Mouse (Mus musculus) neural tube, embryonic 14.5 days (tissue): ENCODE measurements around the gene Abhd12b. TPM values are rescaled to one million over a fixed set of nuclear protein-coding genes. Genes with fewer than 3 reads are reported as not detected.

ENCODE experiments used
- ATAC-seq: fragments of 200-750 bp; cut with Nextera tagmentation; 2 replicates; pipeline ENCODE4 v1.8.0; 2017; ENCODE audit warnings: low read depth, mild to moderate bottlenecking, moderate TSS enrichment, moderate library complexity
- H3K27ac ChIP-seq: fragments of 300-500 bp; sonication (generic); 2 replicates; pipeline ENCODE4 v1.5.1; 2014; ENCODE audit warnings: low read depth, mild to moderate bottlenecking, control low read depth, low read length, moderate library complexity, mixed read lengths
- H3K27me3 ChIP-seq: fragments of 300-500 bp; sonication (generic); 2 replicates; pipeline ENCODE4 v1.6.1; 2014; ENCODE audit warnings: low read length; ENCODE audit not compliant: control insufficient read depth, insufficient read depth
- H3K36me3 ChIP-seq: fragments of 300-500 bp; sonication (generic); 2 replicates; pipeline ENCODE4 v1.6.1; 2014; ENCODE audit warnings: low read length, mixed read lengths; ENCODE audit not compliant: control insufficient read depth, insufficient read depth
- H3K4me1 ChIP-seq: fragments of 300-500 bp; sonication (generic); 2 replicates; pipeline ENCODE4 v1.6.1; 2014; ENCODE audit warnings: low read length; ENCODE audit not compliant: control insufficient read depth, insufficient read depth
- H3K4me2 ChIP-seq: fragments of 300-500 bp; sonication (generic); 2 replicates; pipeline ENCODE4 v1.6.1; 2014; ENCODE audit warnings: mild to moderate bottlenecking, low read depth, low read length, control low read depth
- H3K4me3 ChIP-seq: fragments of 300-500 bp; sonication (generic); 2 replicates; pipeline ENCODE4 v1.5.1; 2014; ENCODE audit warnings: low read depth, low read length, control low read depth, mixed read lengths
- H3K9ac ChIP-seq: fragments of 300-500 bp; sonication (generic); replicated peaks from 2 replicates; pipeline ENCODE4 v1.6.1; 2014; ENCODE audit warnings: low read depth, mild to moderate bottlenecking, control low read depth, low read length, mixed read lengths
- H3K9me3 ChIP-seq: fragments of 300-500 bp; sonication (generic); 2 replicates; pipeline ENCODE4 v1.6.1; 2016; ENCODE audit warnings: low read length; ENCODE audit not compliant: control insufficient read depth
- WGBS: fragments of 180-500 bp; shearing (Covaris S2); extraction: QIAGEN DNeasy Blood & Tissue Kit; methylation state at CpG from one replicate; pipeline ENCODE4 v1.1.7; 2014; 5-methylcytosine and 5-hydroxymethylcytosine counted together
- polyA plus RNA-seq: library from polyadenylated mRNA; unstranded; fragments of >200 nt; fragmentation: Nextera tagmentation; extraction: Ambion mirVana; gene quantifications from 2 replicates; pipeline ENCODE4 v1.2.1, GENCODE M21; 2014

Abhd12b gene
- 0.18 and 0.20 TPM in 2 replicates for polyA plus RNA-seq

DNA sequence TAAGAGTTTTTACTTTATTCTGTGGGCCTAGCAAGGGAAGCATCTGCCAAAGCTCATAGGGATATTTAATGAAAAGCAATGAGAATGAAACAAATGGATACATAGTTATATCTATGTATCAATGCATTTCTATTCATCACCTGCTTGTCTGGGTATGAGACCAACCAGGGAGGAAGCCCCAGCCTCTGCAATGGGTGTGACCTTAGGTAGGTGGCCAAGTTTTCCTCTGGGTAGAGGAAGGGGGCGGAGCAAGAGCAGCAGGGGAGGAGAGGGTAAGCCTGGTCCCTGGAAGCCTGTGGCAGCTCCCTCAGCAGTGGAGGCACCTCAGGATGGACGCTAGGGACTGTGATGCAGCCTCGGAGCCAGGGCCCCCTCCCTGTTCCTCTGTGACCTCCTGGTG lies at the start of gene Abhd12b:
Abhd12b (plus strand) TSS at position 301 of the 400 bp plus-strand sequence.
- 64% methylated on average over 3 of the region's 3 CpGs for WGBS

GRCm38 (mm10) chr12:70104199-70104598 lies 49.7 kb upstream of the Abhd12b start:
- H3K4me1 ChIP-seq: peaks cover 29% of the 10 kb centered on the region
- no peak overlapping the region for H3K9ac ChIP-seq

More for the DNA sequence above, at the start of gene Abhd12b:
- H3K4me2 ChIP-seq: no peak within 1 kb of the TSS
- H3K36me3 ChIP-seq: no peaks in the 10 kb centered on the region
- no peak within 1 kb of the TSS for H3K4me3 ChIP-seq
- no peak within 1 kb of the TSS for H3K27ac ChIP-seq
- no peak within 1 kb of the TSS for H3K9ac ChIP-seq
- H3K27me3 ChIP-seq: no peaks in the 10 kb centered on the region
- H3K4me1 ChIP-seq: peaks cover 2% of the 10 kb centered on the region; the same call in 1 of the 2 replicates
- no peaks in the 10 kb centered on the region for H3K9me3 ChIP-seq
- ATAC-seq: no peak

GRCm38 (mm10) chr12:70104776-70105420 lies 49.0 kb upstream of the Abhd12b start:
- Histone ChIP-seq H3K9me3 (no peaks in the 10 kb centered on the region), H3K4me1 (peaks cover 31% of the 10 kb centered on the region), H3K36me3 (no peaks in the 10 kb centered on the region), H3K4me3 (no peak overlapping the region), H3K27me3 (no peaks in the 10 kb centered on the region), H3K9ac (no peak overlapping the region), H3K4me2 (no peak overlapping the region), H3K27ac (no peak overlapping the region)
- no peak for ATAC-seq
- WGBS: 31% methylated on average over 5 of the region's 5 CpGs

More at GRCm38 (mm10) chr12:70104199-70104598, 49.7 kb upstream of the Abhd12b start:
- Histone ChIP-seq H3K36me3 (no peaks in the 10 kb centered on the region), H3K4me2 (no peak overlapping the region), H3K27ac (no peak overlapping the region), H3K4me3 (no peak overlapping the region), H3K27me3 (no peaks in the 10 kb centered on the region), H3K9me3 (no peaks in the 10 kb centered on the region)
- WGBS: 37% methylated on average over 4 of the region's 4 CpGs
- ATAC-seq: no peak

GRCm38 (mm10) chr12:70105885-70106284 lies 48.1 kb upstream of the Abhd12b start:
- WGBS: 65% methylated on average over 6 of the region's 6 CpGs
- peaks cover 39% of the 10 kb centered on the region for H3K4me1 ChIP-seq
- H3K27ac ChIP-seq: 0 out of 2 replicates have a peak overlapping the region, but pooled peaks have one; percentile 17
- no peaks in the 10 kb centered on the region for H3K9me3 ChIP-seq
- no peak for ATAC-seq
- no peak overlapping the region for H3K4me2 ChIP-seq
- H3K27me3 ChIP-seq: no peaks in the 10 kb centered on the region
- H3K36me3 ChIP-seq: no peaks in the 10 kb centered on the region
- no peak overlapping the region for H3K9ac ChIP-seq
- no peak overlapping the region for H3K4me3 ChIP-seq

DNA sequence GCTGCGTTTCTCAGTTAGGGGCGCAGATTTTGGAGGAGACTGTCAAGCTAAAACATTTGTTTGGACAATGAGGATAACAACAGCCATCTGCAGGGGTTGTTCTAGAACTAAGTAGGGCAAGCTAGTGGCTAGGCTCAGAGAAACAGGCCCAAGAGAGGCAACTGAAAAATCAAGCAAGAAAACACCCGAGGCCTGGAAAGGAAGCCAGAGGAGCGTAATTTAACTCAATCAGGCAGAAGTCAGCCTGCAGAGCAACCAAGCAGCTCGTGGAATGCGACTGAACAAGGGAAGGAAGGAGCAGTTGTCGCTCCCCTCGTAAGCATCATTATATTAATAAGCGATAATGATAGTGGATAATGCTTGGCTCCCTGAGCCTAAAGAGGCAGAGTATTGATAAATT lies 47.4 kb upstream of the Abhd12b start:
- H3K4me3 ChIP-seq: no peak overlapping the region
- no peaks in the 10 kb centered on the region for H3K9me3 ChIP-seq
- no peak overlapping the region for H3K4me2 ChIP-seq
- WGBS: 31% methylated on average over 9 of the region's 9 CpGs
- H3K27me3 ChIP-seq: no peaks in the 10 kb centered on the region
- ATAC-seq: no peak
- no peaks in the 10 kb centered on the region for H3K36me3 ChIP-seq
- H3K4me1 ChIP-seq: peaks cover 39% of the 10 kb centered on the region
- H3K9ac ChIP-seq: no peak overlapping the region
- H3K27ac ChIP-seq: 0 out of 2 replicates have a peak overlapping the region, but pooled peaks have one; percentile 17

- Histone ChIP-seq H3K4me2 (peak overlapping the region; percentile 9; the same call in 1 of the 2 replicates), H3K4me1 (peaks cover 39% of the 10 kb centered on the region)
- ATAC-seq: peak; percentile 47; the same call in 1 of the 2 replicates
Measured at GRCm38 (mm10) chr12:70108104-70108503, 45.8 kb upstream of the Abhd12b start.

DNA sequence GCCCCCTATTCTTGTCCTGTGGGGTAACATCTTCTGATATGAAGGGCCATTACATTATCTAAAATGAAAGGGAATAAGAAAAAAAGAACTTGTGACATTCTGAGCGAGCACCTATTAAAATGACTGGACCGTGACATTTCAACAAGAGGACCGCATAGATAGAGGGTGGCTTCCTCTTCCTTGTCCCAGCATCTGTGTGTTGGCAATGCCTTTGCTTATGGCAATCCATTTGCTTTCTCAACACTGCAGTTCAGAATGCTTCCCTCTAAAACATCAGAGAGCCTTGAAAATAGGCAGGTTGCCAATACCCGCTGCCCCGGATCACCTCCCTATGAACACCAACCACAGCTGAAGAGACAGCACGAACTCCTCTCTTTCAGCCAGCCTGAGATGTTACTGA lies 44.0 kb upstream of the Abhd12b start:
- H3K4me3 ChIP-seq: peak overlapping the region; percentile 87
- H3K36me3 ChIP-seq: no peaks in the 10 kb centered on the region
- ATAC-seq: no peak
- H3K4me2 ChIP-seq: peak overlapping the region; percentile 88
- H3K27ac ChIP-seq: peak overlapping the region; percentile 44
- no peaks in the 10 kb centered on the region for H3K27me3 ChIP-seq
- WGBS: 22% methylated on average over 6 of the region's 6 CpGs
- H3K9ac ChIP-seq: peak overlapping the region; percentile 96; the same call in 1 of the 2 replicates
- no peaks in the 10 kb centered on the region for H3K9me3 ChIP-seq
- H3K4me1 ChIP-seq: peaks cover 33% of the 10 kb centered on the region

More at GRCm38 (mm10) chr12:70108104-70108503, 45.8 kb upstream of the Abhd12b start:
- H3K9ac ChIP-seq: no peak overlapping the region
- peak overlapping the region; percentile 68; the same call in 1 of the 2 replicates for H3K27ac ChIP-seq
- H3K27me3 ChIP-seq: no peaks in the 10 kb centered on the region
- H3K36me3 ChIP-seq: no peaks in the 10 kb centered on the region
- no peak overlapping the region for H3K4me3 ChIP-seq
- 19% methylated on average over 2 of the region's 2 CpGs for WGBS
- H3K9me3 ChIP-seq: no peaks in the 10 kb centered on the region

DNA sequence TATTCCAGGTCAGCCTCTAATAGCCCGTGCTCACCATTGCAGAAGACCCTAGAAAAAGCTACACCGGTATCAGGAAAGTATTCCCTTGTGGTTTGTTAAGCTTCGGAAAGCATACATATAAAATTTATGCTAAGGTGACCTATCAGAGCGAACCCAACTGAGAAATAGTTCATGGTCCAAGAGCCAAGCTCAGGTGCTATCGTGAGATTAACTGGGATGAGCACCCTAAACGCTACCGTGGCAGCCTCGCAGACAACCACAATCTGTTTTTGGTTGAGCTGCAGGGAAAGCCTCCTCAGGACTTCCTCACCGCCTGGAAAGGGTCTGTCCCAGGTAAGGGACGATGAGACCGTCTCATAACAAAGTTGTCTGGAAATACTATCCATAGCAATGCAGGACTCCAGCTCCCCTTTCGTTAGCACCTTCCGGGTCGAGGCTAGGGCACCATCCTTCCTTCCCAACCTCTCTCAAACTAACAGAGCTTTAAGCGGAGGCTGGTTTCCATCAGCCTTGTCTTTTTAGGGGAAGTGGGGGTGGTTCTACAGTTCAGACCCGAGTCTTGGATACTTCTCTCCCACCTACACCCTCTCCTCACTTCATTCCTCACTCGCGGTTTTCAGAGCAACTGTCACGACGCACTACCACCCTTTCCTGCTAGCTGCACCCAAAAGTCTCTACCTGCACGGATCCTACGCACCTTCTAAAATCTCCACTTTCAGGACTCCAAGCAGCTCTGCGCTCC lies 43.4 kb upstream of the Abhd12b start:
- WGBS: 5% methylated on average over 23 of the region's 23 CpGs
- Histone ChIP-seq H3K36me3 (no peaks in the 10 kb centered on the region), H3K4me3 (peak overlapping the region; percentile 87), H3K4me2 (peak overlapping the region; percentile 88), H3K27me3 (no peaks in the 10 kb centered on the region), H3K9ac (peak overlapping the region; percentile 96), H3K27ac (peak overlapping the region; percentile 91), H3K4me1 (peaks cover 33% of the 10 kb centered on the region), H3K9me3 (no peaks in the 10 kb centered on the region)
- ATAC-seq: peak; percentile 5; the same call in 1 of the 2 replicates

DNA sequence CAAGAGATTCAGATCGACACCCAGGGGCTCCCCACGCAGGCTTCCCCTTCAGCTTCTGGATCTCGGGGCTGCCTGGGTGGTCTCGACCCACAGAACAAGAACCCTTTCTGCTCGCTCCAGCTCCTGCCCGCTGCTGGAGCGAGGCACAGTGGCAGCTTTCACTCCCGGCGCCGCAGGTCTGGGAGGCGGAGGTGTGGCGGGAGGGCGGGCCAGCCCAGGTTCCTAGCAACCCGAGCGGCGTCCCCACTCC lies 42.9 kb upstream of the Abhd12b start:
- Histone ChIP-seq H3K36me3 (no peaks in the 10 kb centered on the region), H3K27ac (peak overlapping the region; percentile 91), H3K9ac (peak overlapping the region; percentile 96), H3K4me1 (peaks cover 33% of the 10 kb centered on the region), H3K9me3 (no peaks in the 10 kb centered on the region), H3K27me3 (no peaks in the 10 kb centered on the region), H3K4me3 (peak overlapping the region; percentile 87), H3K4me2 (peak overlapping the region; percentile 88)
- no peak; the same call in 1 of the 2 replicates for ATAC-seq
- under 1% methylated on average over 16 of the region's 16 CpGs for WGBS
